In the genomic region with DNA sequence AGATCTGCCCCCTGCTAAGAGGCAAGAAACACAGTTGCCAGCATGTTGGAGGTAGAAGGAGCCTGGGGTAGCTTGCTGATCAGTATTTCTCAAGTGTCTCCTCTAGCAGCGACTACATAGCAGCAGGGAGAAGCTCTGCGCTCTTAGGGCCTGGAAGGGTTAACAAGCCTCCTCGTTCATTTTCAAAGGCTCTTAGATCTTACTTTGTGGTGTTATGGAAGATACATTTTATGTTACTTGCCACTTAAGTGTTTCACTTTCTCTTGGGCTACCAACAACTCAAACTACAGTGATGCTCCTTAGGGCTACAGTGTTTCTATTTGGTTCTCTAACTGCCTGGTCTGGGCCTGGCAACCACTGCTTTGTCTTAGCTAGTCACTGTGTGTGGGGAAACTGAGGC, we compare ENCODE assay signal across 13 mouse cellular contexts. TPM values are rescaled to one million over a fixed set of nuclear protein-coding genes. Genes with fewer than 3 reads are reported as not detected.
A peak's percentile ranks its signal among the peaks of the same experiment; 100 is the strongest.
DNase-seq lines count a peak whose midpoint lies in the region; ATAC-seq and TF ChIP-seq lines count a peak whose summit lies in the region.
"Had no signal": no experiment of that assay in that cellular context is flagged by ENCODE, and none has a peak within 500 bp of the region (broad histone marks: within the 10 kb centered on the region; RNA-seq: fewer than 3 reads in every experiment).

No protein-coding gene starts in this region.

- H3K9ac ChIP-seq in liver, embryonic 11.5 days (ENCODE audit: low read depth, low read length) = no peak overlapping the region
- H3K9ac ChIP-seq in liver, embryonic 12.5 days = no peak overlapping the region
- no peak overlapping the region for H3K9ac ChIP-seq in ES-Bruce4 (ENCODE audit: low read depth, poor library complexity, severe bottlenecking)
- H3K9ac ChIP-seq in intestine, postnatal 0 days (ENCODE audit: low read depth, low read length) = no peak overlapping the region
- H3K9ac ChIP-seq: hindbrain, embryonic 15.5 days; limb, embryonic 12.5 days had no signal

- peaks cover 36% of the 10 kb centered on the region for H3K4me1 ChIP-seq in liver, embryonic 11.5 days (replicated peaks; ENCODE audit: control insufficient read depth, insufficient read depth, low read length)
- peaks cover 61% of the 10 kb centered on the region for H3K4me1 ChIP-seq in liver, embryonic 12.5 days
- peaks cover 6% of the 10 kb centered on the region for H3K4me1 ChIP-seq in ES-Bruce4 (ENCODE audit: control insufficient read depth, insufficient read depth, low read length)
- H3K4me1 ChIP-seq in intestine, postnatal 0 days (replicated peaks; ENCODE audit: control insufficient read depth, insufficient read depth, low read length) = peaks cover 19% of the 10 kb centered on the region

- peak overlapping the region; percentile 55 for H3K4me3 ChIP-seq in gastrocnemius, adult 2 months
- H3K4me3 ChIP-seq in liver, embryonic 11.5 days (ENCODE audit: low read depth, low read length) = no peak overlapping the region
- no peak overlapping the region for H3K4me3 ChIP-seq in liver, embryonic 12.5 days
- H3K4me3 ChIP-seq in ES-Bruce4 (ENCODE audit: low read depth, low read length) = peak overlapping the region; percentile 16; the same call in 1 of the 2 replicates
- no peak overlapping the region for H3K4me3 ChIP-seq in intestine, postnatal 0 days (ENCODE audit: low read depth, low read length)
- H3K4me3 ChIP-seq: hindbrain, embryonic 15.5 days; limb, embryonic 12.5 days had no signal

- H3K36me3 ChIP-seq in liver, embryonic 11.5 days (ENCODE audit: control insufficient read depth, insufficient read depth, low read length) = no peaks in the 10 kb centered on the region
- H3K36me3 ChIP-seq in liver, embryonic 12.5 days = no peaks in the 10 kb centered on the region
- no peaks in the 10 kb centered on the region for H3K36me3 ChIP-seq in ES-Bruce4 (ENCODE audit: control insufficient read depth, insufficient read depth, low read length, poor library complexity, severe bottlenecking)
- no peaks in the 10 kb centered on the region for H3K36me3 ChIP-seq in intestine, postnatal 0 days (ENCODE audit: control insufficient read depth, insufficient read depth)
- H3K36me3 ChIP-seq: hindbrain, embryonic 15.5 days; limb, embryonic 12.5 days had no signal

- no peak for ATAC-seq in liver, embryonic 11.5 days (replicated peaks; ENCODE audit: low FRiP score)
- ATAC-seq in liver, embryonic 12.5 days = no peak
- no peak for ATAC-seq in intestine, postnatal 0 days

- no peaks in the 10 kb centered on the region for H3K9me3 ChIP-seq in liver, embryonic 11.5 days (ENCODE audit: control insufficient read depth, low read length)
- H3K9me3 ChIP-seq in liver, embryonic 12.5 days (replicated peaks) = no peaks in the 10 kb centered on the region
- H3K9me3 ChIP-seq in ES-Bruce4 (replicated peaks; ENCODE audit: control insufficient read depth, insufficient read depth, low read length, poor library complexity, severe bottlenecking) = no peaks in the 10 kb centered on the region
- H3K9me3 ChIP-seq in intestine, postnatal 0 days (ENCODE audit: control insufficient read depth) = no peaks in the 10 kb centered on the region
- H3K9me3 ChIP-seq: hindbrain, embryonic 15.5 days; limb, embryonic 12.5 days had no signal

- peak overlapping the region; percentile 89 for H3K27ac ChIP-seq in gastrocnemius, adult 2 months
- no peak overlapping the region for H3K27ac ChIP-seq in liver, embryonic 11.5 days (ENCODE audit: low read depth, low read length)
- no peak overlapping the region for H3K27ac ChIP-seq in liver, embryonic 12.5 days
- H3K27ac ChIP-seq in ES-Bruce4 (ENCODE audit: insufficient read depth, low read length) = peak overlapping the region; percentile 36; the same call in 1 of the 2 replicates
- 0 out of 2 replicates have a peak overlapping the region, but pooled peaks have one; percentile 8 for H3K27ac ChIP-seq in intestine, postnatal 0 days (ENCODE audit: low read depth, low read length)
- H3K27ac ChIP-seq: hindbrain, embryonic 15.5 days; kidney, postnatal 0 days; limb, embryonic 12.5 days had no signal

- no peaks in the 10 kb centered on the region for H3K27me3 ChIP-seq in liver, embryonic 11.5 days (replicated peaks; ENCODE audit: control insufficient read depth, insufficient read depth, low read length)
- no peaks in the 10 kb centered on the region for H3K27me3 ChIP-seq in liver, embryonic 12.5 days (replicated peaks)
- no peaks in the 10 kb centered on the region for H3K27me3 ChIP-seq in ES-Bruce4 (ENCODE audit: control insufficient read depth, insufficient read depth, low read length, poor library complexity, severe bottlenecking)
- no peaks in the 10 kb centered on the region for H3K27me3 ChIP-seq in intestine, postnatal 0 days (replicated peaks; ENCODE audit: control insufficient read depth, insufficient read depth, low read length)
- H3K27me3 ChIP-seq: hindbrain, embryonic 15.5 days; limb, embryonic 12.5 days had no signal

- H3K4me2 ChIP-seq in liver, embryonic 11.5 days = 0 out of 2 replicates have a peak overlapping the region, but pooled peaks have one; percentile 29
- no peak overlapping the region for H3K4me2 ChIP-seq in liver, embryonic 12.5 days
- no peak overlapping the region for H3K4me2 ChIP-seq in intestine, postnatal 0 days (replicated peaks; ENCODE audit: low read depth)
- H3K4me2 ChIP-seq: hindbrain, embryonic 15.5 days; limb, embryonic 12.5 days had no signal

- TF ChIP-seq EP300 in ES-Bruce4 (IDR thresholded peaks at IDR 0.05; ENCODE audit: insufficient read depth, low read depth, low read length) = no peak

- no peak for TF ChIP-seq CTCF in gastrocnemius, adult 2 months (IDR thresholded peaks at IDR 0.05)
- no peak for TF ChIP-seq CTCF in ES-Bruce4 (IDR thresholded peaks at IDR 0.05; ENCODE audit: low read depth, low read length)
- TF ChIP-seq CTCF in intestine, postnatal 0 days (IDR thresholded peaks at IDR 0.05; ENCODE audit: low read depth) = no peak

- 81% methylated on average over 3 of the region's 3 CpGs for WGBS in liver, embryonic 11.5 days
- WGBS in liver, embryonic 12.5 days (ENCODE audit: insufficient replicate concordance) = 64% methylated on average over 3 of the region's 3 CpGs
- 68% methylated on average over 3 of the region's 3 CpGs for WGBS in intestine, postnatal 0 days

- DNase-seq in gastrocnemius, adult 2 months = no peak
- DNase-seq in gastrocnemius, postnatal 36 days = no peak
- DNase-seq in liver, embryonic 11.5 days (ENCODE audit: low spot score) = no peak
- DNase-seq in right cerebral cortex, postnatal 14 days = no peak
- DNase-seq in retina, embryonic 14.5 days (ENCODE audit: low spot score) = no peak
- DNase-seq: gastrocnemius, postnatal 10 days; lung, postnatal 4 days had no signal

- intact Hi-C loops in gastrocnemius, adult 2 months (cut with DNase I) = no loop called here
- intact Hi-C loops in gastrocnemius, postnatal 36 days (cut with DNase I) = no loop called here

- no peak for TF ChIP-seq POLR2A in ES-Bruce4 (IDR thresholded peaks at IDR 0.05; ENCODE audit: insufficient read depth, low read length)

RNA-seq across cellular contexts. Expression of a gene that starts 31.9 kb away (rescaled TPM):
- 100 to 1,000 TPM; 282 to 352 TPM for total RNA-seq in gastrocnemius, adult 2 months (2021)
- total RNA-seq in gastrocnemius, postnatal 36 days (2021) = 100 to 1,000 TPM; 312 to 318 TPM
- 38.2 and 40.0 TPM in 2 replicates for polyA plus RNA-seq in liver, embryonic 11.5 days (2014; fragmentation: Nextera tagmentation; extraction: Ambion mirVana)
- 19.3 and 20.2 TPM in 2 replicates for polyA plus RNA-seq in liver, embryonic 12.5 days (2016; fragmentation: Nextera tagmentation; extraction: Ambion mirVana)
- polyA plus RNA-seq in ES-Bruce4 (2011; ENCODE audit: insufficient read depth, insufficient read length, low read depth, missing spikeins) = 61.8 and 65.4 TPM in 2 replicates
- 94.4 and 99.0 TPM in 2 replicates for polyA plus RNA-seq in intestine, postnatal 0 days (2015; fragmentation: Nextera tagmentation; extraction: Ambion mirVana)

Comparison
In these comparisons a context has a peak if more than half of its experiments do, and no peak if none do; other contexts are left out.
1. H3K27ac ChIP-seq: peak in gastrocnemius, adult 2 months (single experiment), ES-Bruce4 (single experiment) and intestine, postnatal 0 days (single experiment); none in liver, embryonic 11.5 days (single experiment) and liver, embryonic 12.5 days (single experiment).
2. H3K4me3 ChIP-seq: peak in gastrocnemius, adult 2 months (single experiment) and ES-Bruce4 (single experiment); none in liver, embryonic 11.5 days (single experiment), liver, embryonic 12.5 days (single experiment) and intestine, postnatal 0 days (single experiment).